Mouse (Mus musculus): ENCODE measurements at regions not wholly inside any gene's neighbourhood (a gene's known extent, or its start where the extent isn't known, plus 50 kb on each side); places are given as distances from the start of the nearest gene placed in this dataset.

- DNase-seq (ENCODE audit: low spot score), result no peak
These were observed 92.6 kb upstream of the Pmepa1 start for GRCm38 (mm10) chr2:173368899-173369298.

GRCm38 (mm10) chr2:173376926-173377325 lies 100.6 kb upstream of the Pmepa1 start:
- DNase-seq (ENCODE audit: low spot score), result no peak

- DNase-seq (ENCODE audit: low spot score), result no peak
These were observed 101.3 kb upstream of the Pmepa1 start for GRCm38 (mm10) chr2:173377497-173378257.

- DNase-seq (ENCODE audit: low spot score), result no peak
These were observed 103.4 kb upstream of the Pmepa1 start for GRCm38 (mm10) chr2:173379736-173380135.

GRCm38 (mm10) chr2:173380341-173380761 lies 104.0 kb upstream of the Pmepa1 start:
- DNase-seq (ENCODE audit: low spot score), result no peak

- DNase-seq (ENCODE audit: low spot score), result no peak
These were observed 106.0 kb upstream of the Pmepa1 start for GRCm38 (mm10) chr2:173382176-173382813.

GRCm38 (mm10) chr2:173384935-173385586 lies 108.7 kb upstream of the Pmepa1 start:
- DNase-seq (ENCODE audit: low spot score), result no peak

- no peak for DNase-seq (ENCODE audit: low spot score)
These were observed 109.4 kb upstream of the Pmepa1 start for GRCm38 (mm10) chr2:173385722-173386141.

- DNase-seq (ENCODE audit: low spot score), result no peak
These were observed 111.8 kb upstream of the Pmepa1 start for GRCm38 (mm10) chr2:173388140-173388539.

GRCm38 (mm10) chr2:173392557-173393323 lies 116.4 kb upstream of the Pmepa1 start:
- no peak for DNase-seq (ENCODE audit: low spot score)

GRCm38 (mm10) chr2:173393324-173393592 lies 116.9 kb upstream of the Pmepa1 start:
- no peak for DNase-seq (ENCODE audit: low spot score)

GRCm38 (mm10) chr2:173395526-173395925 lies 119.2 kb upstream of the Pmepa1 start:
- DNase-seq (ENCODE audit: low spot score), result no peak

GRCm38 (mm10) chr2:173397846-173398331 lies 121.6 kb upstream of the Pmepa1 start:
- no peak for DNase-seq (ENCODE audit: low spot score)

GRCm38 (mm10) chr2:173405629-173406028 lies 116.8 kb upstream of the 1700021F07Rik start:
- DNase-seq (ENCODE audit: low spot score), result no peak

GRCm38 (mm10) chr2:173406344-173407094 lies 115.9 kb upstream of the 1700021F07Rik start:
- DNase-seq (ENCODE audit: low spot score), result no peak

GRCm38 (mm10) chr2:173407133-173407532 lies 115.3 kb upstream of the 1700021F07Rik start:
- no peak for DNase-seq (ENCODE audit: low spot score)

GRCm38 (mm10) chr2:173408681-173409081 lies 113.7 kb upstream of the 1700021F07Rik start:
- no peak for DNase-seq (ENCODE audit: low spot score)

- no peak for DNase-seq (ENCODE audit: low spot score)
These were observed 113.0 kb upstream of the 1700021F07Rik start for GRCm38 (mm10) chr2:173409433-173409832.

GRCm38 (mm10) chr2:173413906-173414656 lies 108.3 kb upstream of the 1700021F07Rik start:
- peak; percentile 59 for DNase-seq (ENCODE audit: low spot score)

GRCm38 (mm10) chr2:173415429-173415828 lies 107.0 kb upstream of the 1700021F07Rik start:
- no peak for DNase-seq (ENCODE audit: low spot score)

- DNase-seq (ENCODE audit: low spot score), result no peak
These were observed 105.5 kb upstream of the 1700021F07Rik start for GRCm38 (mm10) chr2:173416921-173417320.
